Mouse (Mus musculus) forebrain, embryonic 12.5 days (tissue): ENCODE results near the gene Ext2. TPM values are rescaled to one million over a fixed set of nuclear protein-coding genes. Genes with fewer than 3 reads are reported as not detected.

Source experiments
- ATAC-seq: fragments of 200-750 bp; cut with Nextera tagmentation; 2 replicates; pipeline ENCODE4 v1.8.0; 2017; ENCODE audit warnings: moderate TSS enrichment; ENCODE audit not compliant: low FRiP score
- H3K27ac ChIP-seq: fragments of 300-500 bp; sonication (generic); 2 replicates; pipeline ENCODE4 v1.5.1; 2016; ENCODE audit warnings: mild to moderate bottlenecking
- H3K27me3 ChIP-seq: fragments of 300-500 bp; sonication (generic); 2 replicates; pipeline ENCODE4 v1.6.1; 2016; ENCODE audit warnings: mild to moderate bottlenecking
- H3K36me3 ChIP-seq: fragments of 300-500 bp; sonication (generic); replicated peaks from 2 replicates; pipeline ENCODE4 v1.6.1; 2016; ENCODE audit warnings: mild to moderate bottlenecking
- H3K4me1 ChIP-seq: fragments of 300-500 bp; sonication (generic); 2 replicates; pipeline ENCODE4 v1.6.1; 2016
- H3K4me2 ChIP-seq: fragments of 300-500 bp; sonication (generic); 2 replicates; pipeline ENCODE4 v1.6.1; 2016; ENCODE audit warnings: mild to moderate bottlenecking, moderate library complexity
- H3K4me3 ChIP-seq: fragments of 300-500 bp; sonication (generic); replicated peaks from 2 replicates; pipeline ENCODE4 v1.5.1; 2016; ENCODE audit warnings: mild to moderate bottlenecking
- H3K9ac ChIP-seq: fragments of 300-500 bp; sonication (generic); 2 replicates; pipeline ENCODE4 v1.6.1; 2016; ENCODE audit warnings: mild to moderate bottlenecking
- H3K9me3 ChIP-seq: fragments of 300-500 bp; sonication (generic); 2 replicates; pipeline ENCODE4 v1.6.1; 2016
- WGBS: fragments of 180-500 bp; shearing (Covaris S2); methylation state at CpG from one replicate; pipeline ENCODE4 v1.1.7; 2016; 5-methylcytosine and 5-hydroxymethylcytosine counted together
- polyA plus RNA-seq: library from polyadenylated mRNA; unstranded; fragments of >200 nt; fragmentation: Nextera tagmentation; extraction: Ambion mirVana; gene quantifications from 2 replicates; pipeline ENCODE4 v1.2.1, GENCODE M21; 2016

The Ext2 gene
- polyA plus RNA-seq, 1 experiment from 2014 or later = 69.2 TPM

- H3K4me1 ChIP-seq = peaks cover 16% of the 10 kb centered on the region
- no peaks in the 10 kb centered on the region for H3K36me3 ChIP-seq
- H3K27me3 ChIP-seq = 0 out of 2 replicates have a peak, but pooled peaks cover 2% of the 10 kb centered on the region
- H3K4me2 ChIP-seq = no peak overlapping the region
- no peak overlapping the region for H3K27ac ChIP-seq
- H3K9ac ChIP-seq = no peak overlapping the region
- H3K4me3 ChIP-seq = no peak overlapping the region
- 78% methylated on average over 9 of the region's 9 CpGs for WGBS
- no peak for ATAC-seq
- H3K9me3 ChIP-seq = no peaks in the 10 kb centered on the region
Observed at GRCm38 (mm10) chr2:93745741-93746140, 76.6 kb downstream of the Ext2 start.

- Histone ChIP-seq H3K36me3 (no peaks in the 10 kb centered on the region), H3K9me3 (no peaks in the 10 kb centered on the region), H3K27me3 (0 out of 2 replicates have a peak, but pooled peaks cover 2% of the 10 kb centered on the region), H3K27ac (no peak overlapping the region), H3K4me1 (peaks cover 25% of the 10 kb centered on the region), H3K4me2 (no peak overlapping the region), H3K9ac (no peak overlapping the region), H3K4me3 (no peak overlapping the region)
- ATAC-seq = no peak
- WGBS = 22% methylated on average over 11 of the region's 11 CpGs
Observed at GRCm38 (mm10) chr2:93744346-93745229, 77.8 kb downstream of the Ext2 start.

GRCm38 (mm10) chr2:93741700-93742099 lies 80.7 kb downstream of the Ext2 start:
- H3K27ac ChIP-seq = no peak overlapping the region
- H3K4me3 ChIP-seq = no peak overlapping the region
- H3K36me3 ChIP-seq = no peaks in the 10 kb centered on the region; the same call in 1 of the 2 replicates
- no peak overlapping the region for H3K4me2 ChIP-seq
- WGBS = 83% methylated on average over 7 of the region's 7 CpGs
- H3K27me3 ChIP-seq = 0 out of 2 replicates have a peak, but pooled peaks cover 2% of the 10 kb centered on the region
- peaks cover 25% of the 10 kb centered on the region for H3K4me1 ChIP-seq
- ATAC-seq = no peak
- H3K9ac ChIP-seq = no peak overlapping the region
- no peaks in the 10 kb centered on the region for H3K9me3 ChIP-seq

GRCm38 (mm10) chr2:93739044-93739569 lies 83.3 kb downstream of the Ext2 start:
- Histone ChIP-seq H3K4me3 (no peak overlapping the region), H3K36me3 (no peaks in the 10 kb centered on the region; the same call in 1 of the 2 replicates), H3K27me3 (no peaks in the 10 kb centered on the region), H3K27ac (no peak overlapping the region), H3K4me2 (no peak overlapping the region), H3K9me3 (no peaks in the 10 kb centered on the region), H3K9ac (no peak overlapping the region), H3K4me1 (peaks cover 12% of the 10 kb centered on the region)
- ATAC-seq = no peak
- WGBS = 82% methylated on average over 5 of the region's 5 CpGs

- Histone ChIP-seq H3K36me3 (peaks cover 4% of the 10 kb centered on the region; the same call in 1 of the 2 replicates), H3K4me1 (peaks cover 11% of the 10 kb centered on the region; the same call in 1 of the 2 replicates), H3K9ac (no peak overlapping the region), H3K4me2 (no peak overlapping the region), H3K27me3 (no peaks in the 10 kb centered on the region), H3K27ac (no peak overlapping the region), H3K4me3 (no peak overlapping the region), H3K9me3 (no peaks in the 10 kb centered on the region)
- WGBS = 94% methylated on average over 8 of the region's 8 CpGs
- no peak for ATAC-seq
Observed at GRCm38 (mm10) chr2:93737146-93737545, 85.2 kb downstream of the Ext2 start.

- no peak for ATAC-seq
- H3K27me3 ChIP-seq = no peaks in the 10 kb centered on the region
- H3K36me3 ChIP-seq = peaks cover 16% of the 10 kb centered on the region; the same call in 1 of the 2 replicates
- no peak overlapping the region for H3K27ac ChIP-seq
- WGBS = 79% methylated on average over 7 of the region's 7 CpGs
- no peak overlapping the region for H3K4me3 ChIP-seq
- H3K9me3 ChIP-seq = no peaks in the 10 kb centered on the region
- H3K4me1 ChIP-seq = no peaks in the 10 kb centered on the region
- H3K4me2 ChIP-seq = no peak overlapping the region
- H3K9ac ChIP-seq = no peak overlapping the region
Observed at GRCm38 (mm10) chr2:93732658-93733057, 89.7 kb downstream of the Ext2 start.

- Histone ChIP-seq H3K36me3 (peaks cover 16% of the 10 kb centered on the region; the same call in 1 of the 2 replicates), H3K27ac (no peak overlapping the region), H3K9ac (no peak overlapping the region), H3K4me3 (no peak overlapping the region), H3K4me1 (no peaks in the 10 kb centered on the region), H3K9me3 (no peaks in the 10 kb centered on the region), H3K4me2 (no peak overlapping the region), H3K27me3 (no peaks in the 10 kb centered on the region)
- ATAC-seq = no peak
- WGBS = 84% methylated on average over 11 of the region's 11 CpGs
Observed at GRCm38 (mm10) chr2:93729585-93729984, 92.8 kb downstream of the Ext2 start.

- Histone ChIP-seq H3K4me2 (no peak overlapping the region), H3K36me3 (no peaks in the 10 kb centered on the region), H3K9ac (no peak overlapping the region), H3K4me3 (no peak overlapping the region), H3K9me3 (no peaks in the 10 kb centered on the region), H3K27me3 (no peaks in the 10 kb centered on the region), H3K27ac (no peak overlapping the region), H3K4me1 (no peaks in the 10 kb centered on the region)
- WGBS = 93% methylated on average over 2 of the region's 2 CpGs
- ATAC-seq = no peak
Observed at GRCm38 (mm10) chr2:93723138-93723744, 99.1 kb downstream of the Ext2 start.

- no peak for ATAC-seq
- no peak overlapping the region for H3K4me2 ChIP-seq
- WGBS = 85% methylated on average over 1 of the region's 1 CpGs
Observed at GRCm38 (mm10) chr2:93720956-93721355, 101.4 kb downstream of the Ext2 start.

GRCm38 (mm10) chr2:93719792-93720675 lies 102.3 kb downstream of the Ext2 start:
- ATAC-seq = no peak

More at GRCm38 (mm10) chr2:93720956-93721355, 101.4 kb downstream of the Ext2 start:
- Histone ChIP-seq H3K9me3 (no peaks in the 10 kb centered on the region), H3K27ac (no peak overlapping the region), H3K36me3 (peaks cover 7% of the 10 kb centered on the region; the same call in 1 of the 2 replicates), H3K4me1 (no peaks in the 10 kb centered on the region), H3K27me3 (no peaks in the 10 kb centered on the region), H3K9ac (no peak overlapping the region), H3K4me3 (no peak overlapping the region)

GRCm38 (mm10) chr2:93713267-93713666 lies 109.1 kb downstream of the Ext2 start:
- Histone ChIP-seq H3K4me3 (no peak overlapping the region), H3K9me3 (no peaks in the 10 kb centered on the region), H3K27ac (no peak overlapping the region), H3K27me3 (no peaks in the 10 kb centered on the region), H3K9ac (no peak overlapping the region), H3K4me2 (no peak overlapping the region), H3K36me3 (peaks cover 7% of the 10 kb centered on the region; the same call in 1 of the 2 replicates), H3K4me1 (no peaks in the 10 kb centered on the region)
- no peak for ATAC-seq

More at GRCm38 (mm10) chr2:93719792-93720675, 102.3 kb downstream of the Ext2 start:
- Histone ChIP-seq H3K4me3 (no peak overlapping the region), H3K9ac (no peak overlapping the region), H3K9me3 (no peaks in the 10 kb centered on the region), H3K4me1 (no peaks in the 10 kb centered on the region), H3K36me3 (peaks cover 7% of the 10 kb centered on the region; the same call in 1 of the 2 replicates), H3K27me3 (no peaks in the 10 kb centered on the region), H3K27ac (no peak overlapping the region), H3K4me2 (no peak overlapping the region)
- 91% methylated on average over 9 of the region's 9 CpGs for WGBS
